Mouse (Mus musculus): ENCODE data around the gene Gm6525.

The Gm6525 gene

GRCm38 (mm10) chr3:84173581-84174154 is at the start of gene Gm6525:
Gm6525 (plus strand) TSS chr3:84174104.
- no peak for DNase-seq

- no peak for DNase-seq
Observed at GRCm38 (mm10) chr3:84125704-84126289, 48.1 kb upstream of the Gm6525 start.

- DNase-seq = no peak
Observed at GRCm38 (mm10) chr3:84126721-84127120, 47.2 kb upstream of the Gm6525 start.

- no peak for DNase-seq
Observed at GRCm38 (mm10) chr3:84127431-84127830, 46.5 kb upstream of the Gm6525 start.

- no peak for DNase-seq
Observed at GRCm38 (mm10) chr3:84128871-84129870, 44.7 kb upstream of the Gm6525 start.

DNA sequence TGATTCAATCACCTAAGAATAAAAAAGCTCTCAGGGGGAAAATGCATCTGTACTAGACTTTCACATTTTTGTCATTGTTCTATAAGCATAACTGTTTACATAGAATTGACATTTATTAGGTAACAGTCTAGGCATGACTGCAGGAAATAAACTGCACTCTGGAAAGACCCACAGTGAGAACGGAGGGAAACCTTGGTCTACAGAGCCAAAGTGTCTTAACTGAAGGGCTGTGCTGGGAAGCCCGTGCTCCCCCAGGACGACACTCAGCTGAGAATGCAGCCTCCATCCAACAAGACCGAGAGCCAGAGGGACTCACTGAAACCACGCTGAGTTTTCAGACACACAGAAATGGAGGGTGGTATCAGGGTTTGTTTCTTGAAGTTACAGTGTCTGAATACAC is 43.1 kb upstream of the Gm6525 start:
- DNase-seq = no peak

- no peak for DNase-seq
Observed at GRCm38 (mm10) chr3:84131369-84131768, 42.5 kb upstream of the Gm6525 start.

GRCm38 (mm10) chr3:84135387-84135786 is 38.5 kb upstream of the Gm6525 start:
- DNase-seq = peak; percentile 58 to 72

DNA sequence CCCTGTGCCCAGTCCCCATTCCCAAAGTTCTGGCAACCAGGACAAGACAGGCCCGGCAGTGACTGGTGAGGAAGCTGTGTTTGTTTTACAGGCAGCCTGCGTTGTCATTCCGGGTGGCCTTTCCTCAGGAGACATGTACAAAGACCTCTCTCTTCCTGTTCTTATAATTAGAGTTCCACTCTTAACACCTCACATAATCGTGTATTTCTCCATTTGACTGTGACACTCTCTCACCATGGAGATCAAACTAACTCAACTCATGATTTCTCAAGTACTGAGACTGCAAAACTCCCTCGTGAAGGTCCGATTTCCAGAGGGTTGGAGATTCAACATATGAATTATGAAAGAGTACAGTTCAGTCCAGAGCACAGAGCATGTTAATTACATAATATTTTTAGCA is 38.0 kb upstream of the Gm6525 start:
- no peak for DNase-seq

DNA sequence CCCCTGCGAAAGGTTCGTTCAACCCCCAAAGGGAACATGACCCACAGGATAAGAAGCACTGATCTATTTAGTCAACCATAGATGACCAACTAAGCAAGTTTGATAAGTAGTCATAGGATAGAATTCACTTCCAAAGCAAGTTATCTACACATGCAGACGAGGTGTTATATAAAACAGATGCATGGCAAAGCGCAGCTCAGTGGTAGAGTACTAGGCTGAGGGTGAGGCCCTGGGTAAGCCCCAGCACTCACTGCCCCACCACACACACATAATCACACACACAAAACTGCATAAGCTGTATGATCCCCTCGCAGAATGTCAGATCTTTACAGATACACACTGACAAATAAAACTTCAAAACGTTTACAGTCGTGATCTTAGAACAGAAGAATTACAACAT is 37.4 kb upstream of the Gm6525 start:
- no peak for DNase-seq

DNA sequence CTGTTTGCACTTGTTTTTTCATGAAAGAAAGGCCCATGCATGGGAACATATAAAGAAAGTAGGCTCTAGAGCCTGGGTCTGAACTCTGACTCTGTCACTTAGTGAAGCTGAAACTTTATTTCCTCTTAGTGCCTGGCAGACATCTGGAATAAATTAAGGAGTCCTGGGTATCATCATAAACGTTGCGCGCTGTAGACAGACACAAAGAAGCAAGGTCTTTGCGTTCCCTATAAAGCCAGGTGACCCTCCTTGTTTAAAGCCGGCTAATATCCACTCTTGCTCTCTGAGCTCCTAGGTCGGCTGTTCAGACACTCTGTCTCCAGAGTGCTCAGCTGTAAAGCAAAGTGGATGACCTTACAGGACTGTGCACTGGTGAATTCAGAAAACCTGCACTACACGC is 33.0 kb upstream of the Gm6525 start:
- DNase-seq = no peak

DNA sequence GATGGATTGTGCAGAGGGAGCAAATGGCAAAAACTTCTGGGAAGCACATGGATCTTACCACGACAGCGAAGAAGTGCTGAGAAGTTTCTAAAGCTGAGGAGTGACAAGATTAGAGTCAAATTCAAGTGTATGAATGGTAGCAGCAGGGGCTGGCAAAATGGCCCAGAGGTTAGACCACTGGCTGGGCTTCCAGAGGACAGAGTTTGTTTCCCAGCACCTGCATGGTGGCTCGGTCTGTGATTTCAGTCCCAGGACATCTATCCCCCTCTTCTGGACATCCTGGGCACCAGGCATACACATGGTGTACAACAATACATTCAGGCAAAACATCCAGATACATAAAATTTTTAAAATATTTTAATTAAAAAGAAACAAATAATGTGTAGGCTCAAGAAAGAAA is 24.1 kb upstream of the Gm6525 start:
- DNase-seq = no peak

- DNase-seq = no peak
Observed at GRCm38 (mm10) chr3:84154721-84155141, 19.2 kb upstream of the Gm6525 start.

DNA sequence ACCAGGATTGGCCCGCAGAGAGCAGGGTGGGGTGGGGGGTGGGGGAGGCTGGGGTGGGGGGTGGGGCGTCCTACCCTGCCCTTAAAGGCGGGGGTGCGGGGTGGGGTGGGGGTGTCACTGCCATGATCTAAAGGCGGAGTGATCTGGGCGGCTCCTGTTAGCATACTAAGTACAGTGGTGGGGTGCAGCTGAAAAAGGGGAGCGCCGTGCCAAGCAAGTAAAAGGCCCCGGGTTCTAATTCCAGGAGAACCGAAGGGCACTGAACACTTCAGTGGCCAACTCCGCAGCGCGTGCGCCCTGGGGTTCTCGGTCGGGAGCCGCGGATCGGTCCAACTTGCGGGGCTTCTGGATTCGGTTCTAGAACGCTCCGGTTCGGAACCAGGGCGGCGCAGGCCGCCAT is 18.8 kb upstream of the Gm6525 start:
- DNase-seq = no peak

DNA sequence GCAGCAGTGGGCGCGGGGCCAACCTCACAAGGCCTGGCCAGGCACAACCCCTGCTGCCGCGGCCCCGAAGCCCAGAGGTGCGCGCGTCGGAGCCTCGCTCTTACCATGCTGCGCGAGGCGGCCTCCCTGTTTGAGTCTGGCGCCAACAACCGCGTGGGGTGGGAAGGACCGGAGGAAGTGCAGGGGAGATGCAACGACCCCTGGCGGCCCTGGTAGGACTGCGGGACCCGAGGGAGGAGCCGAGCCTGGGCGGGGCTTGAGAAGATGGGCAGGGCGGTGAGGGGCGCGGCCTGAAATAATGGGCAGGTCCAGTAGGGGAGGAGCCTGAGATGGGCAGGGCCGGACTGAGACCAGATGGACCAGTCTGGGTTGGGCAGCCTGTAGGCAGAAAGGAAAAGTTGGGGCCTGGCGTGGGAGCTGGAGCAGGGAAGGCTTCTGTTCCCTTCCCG is 18.3 kb upstream of the Gm6525 start, which contains the start of gene Mnd1:
Gene Mnd1, minus strand, starts transcription at position 229 of the 449 bp plus-strand sequence.
- peak; percentile 97 to 98 for DNase-seq

GRCm38 (mm10) chr3:84156105-84156504 is 17.8 kb upstream of the Gm6525 start:
- DNase-seq = no peak

DNA sequence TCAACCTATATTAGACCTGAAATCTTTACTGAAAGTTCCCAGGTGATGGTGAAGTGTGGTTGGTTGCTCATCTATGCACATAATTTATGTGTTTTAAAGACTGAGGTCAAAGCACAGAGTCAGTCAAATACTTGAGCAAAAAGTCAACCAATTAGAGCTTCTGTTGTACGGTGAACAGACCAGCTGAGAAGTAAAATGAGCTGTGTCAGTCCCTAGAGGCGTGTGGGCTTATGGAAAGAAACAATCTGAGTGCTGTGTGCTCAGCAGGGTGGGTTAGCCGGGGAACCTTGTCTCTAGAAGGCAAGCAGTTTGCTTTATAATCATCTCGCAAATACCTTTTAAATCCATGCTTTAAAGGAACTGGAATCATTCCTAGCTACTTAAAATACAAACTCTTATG is 16.9 kb upstream of the Gm6525 start:
- no peak for DNase-seq

DNA sequence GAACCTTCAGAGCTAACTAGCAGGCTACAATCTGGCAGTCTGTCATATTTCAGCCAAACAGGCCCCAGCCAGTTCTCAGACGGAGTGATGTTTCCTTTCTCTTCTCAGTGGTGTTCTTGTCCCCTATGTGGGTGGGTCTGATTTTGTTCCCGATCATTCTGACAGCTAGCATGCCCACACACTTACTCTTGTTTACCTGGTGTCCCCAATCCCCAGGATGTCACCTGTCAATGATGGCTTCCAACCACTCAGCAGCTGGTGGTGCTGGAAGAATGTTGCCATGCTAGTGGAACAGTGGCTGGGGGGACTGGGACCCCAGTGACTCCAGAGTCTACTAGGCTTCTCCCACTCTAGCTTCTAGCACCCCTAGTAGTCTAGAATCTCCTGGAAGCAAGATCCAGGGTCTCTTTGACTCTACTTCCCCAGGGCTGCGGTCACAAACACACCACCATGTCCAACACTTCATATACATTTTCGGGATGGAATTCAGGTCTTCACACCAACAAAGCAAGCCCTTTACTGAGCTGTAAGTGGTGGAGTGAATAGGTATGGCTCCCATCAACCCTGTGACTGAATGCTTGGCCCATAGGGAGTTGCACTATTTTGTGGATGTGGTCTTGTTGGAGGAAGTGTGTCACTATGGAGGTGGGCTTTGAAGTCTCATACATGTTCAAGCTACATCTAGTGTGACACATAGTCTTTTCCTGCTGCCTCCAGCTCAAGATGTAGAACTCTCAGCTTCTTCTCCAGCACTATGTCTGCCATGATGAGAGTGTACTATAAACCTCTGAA is 16.1 kb upstream of the Gm6525 start:
- no peak for DNase-seq

DNA sequence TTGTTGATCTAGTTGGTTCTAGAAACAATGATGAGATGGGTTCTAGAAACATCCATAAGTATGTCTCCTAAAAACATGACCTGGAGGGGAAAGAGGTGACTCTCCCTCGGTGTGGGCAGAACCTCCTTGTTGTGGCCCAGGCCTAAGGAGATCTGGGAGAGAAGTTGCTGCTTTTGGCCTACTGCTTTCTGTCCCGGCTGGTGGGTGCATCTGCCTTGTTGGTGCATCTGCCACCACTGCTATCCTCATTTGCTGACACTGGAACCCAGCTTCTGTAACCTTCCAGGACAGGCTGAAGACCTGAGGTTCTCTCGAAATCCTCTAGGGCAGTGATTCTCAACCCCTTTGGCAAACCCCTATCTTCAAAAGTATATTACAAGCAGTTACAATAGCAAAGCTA is 8.5 kb upstream of the Gm6525 start:
- DNase-seq = no peak

DNA sequence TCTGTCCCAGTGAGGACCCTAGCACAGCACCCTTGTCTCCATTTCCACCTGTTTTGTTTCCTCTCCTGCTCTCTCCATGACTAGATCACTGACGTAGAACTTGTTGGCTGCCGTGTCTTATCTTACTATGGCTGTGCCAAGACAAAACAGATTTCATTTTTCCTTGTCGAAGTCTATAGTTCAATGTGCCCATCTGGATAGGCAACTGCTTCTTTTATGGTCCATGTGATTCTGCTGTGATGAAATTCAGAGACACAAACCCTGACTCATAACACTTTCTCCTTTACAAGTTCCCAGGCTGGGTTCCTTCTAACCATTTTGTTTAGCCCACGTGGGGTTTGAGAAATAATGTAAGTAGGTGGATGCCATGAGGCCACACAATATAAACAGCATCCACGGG is 7.8 kb upstream of the Gm6525 start:
- no peak for DNase-seq

DNA sequence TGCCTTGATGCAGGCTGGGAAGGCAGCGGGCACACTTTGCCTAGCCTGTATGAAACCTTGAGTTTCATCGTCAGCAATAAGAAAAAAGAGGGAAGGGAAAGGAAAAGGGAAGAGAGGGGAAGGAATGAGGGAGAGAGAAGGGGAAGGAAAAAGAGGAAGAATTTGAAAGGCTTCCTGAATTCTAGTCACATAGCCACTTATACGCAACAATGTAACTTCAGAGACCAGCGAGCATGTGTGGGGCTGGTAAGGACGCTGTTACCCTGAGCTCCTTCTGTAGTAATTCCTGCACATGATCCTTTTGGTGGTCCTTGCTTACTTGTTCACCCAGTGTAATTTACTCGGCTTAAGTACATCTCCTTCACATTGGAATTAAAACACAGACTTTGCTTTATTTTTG is 5.0 kb upstream of the Gm6525 start:
- DNase-seq = no peak

- no peak for DNase-seq
Observed at GRCm38 (mm10) chr3:84169393-84170005, 4.4 kb upstream of the Gm6525 start.

Data from lung, adult 18-20 months (tissue).